16 mouse cellular contexts compared by ENCODE assay signal in genomic region chr12:83330056-83330455, GRCm38 (mm10).
"Had no signal": no experiment of that assay in that cellular context is flagged by ENCODE, and none has a peak within 500 bp of the region (broad histone marks: within the 10 kb centered on the region; RNA-seq: fewer than 3 reads in every experiment).

No protein-coding gene starts in this region.

- H3K4me1 ChIP-seq: limb, embryonic 12.5 days had no signal

- H3K36me3 ChIP-seq: limb, embryonic 12.5 days; liver, embryonic 13.5 days; midbrain, embryonic 15.5 days; neural tube, embryonic 12.5 days had no signal

- H3K4me3 ChIP-seq: limb, embryonic 12.5 days; liver, embryonic 13.5 days; megakaryocyte, embryonic 14.5 days; midbrain, embryonic 15.5 days; neural tube, embryonic 12.5 days had no signal

- H3K27me3 ChIP-seq: limb, embryonic 12.5 days; liver, embryonic 13.5 days; megakaryocyte, embryonic 14.5 days; midbrain, embryonic 15.5 days; neural tube, embryonic 12.5 days had no signal

- H3K27ac ChIP-seq: limb, embryonic 12.5 days; liver, embryonic 13.5 days; macrophage; neural tube, embryonic 12.5 days had no signal

- H3K9me3 ChIP-seq: limb, embryonic 12.5 days; liver, embryonic 13.5 days; midbrain, embryonic 15.5 days; neural tube, embryonic 12.5 days had no signal

- DNase-seq: kidney, adult 2 months; kidney, postnatal 25 days; liver; liver, embryonic 13.5 days; liver, postnatal 0 days; retina, postnatal 1 day; right cerebral cortex, postnatal 4 days; spleen, adult 18-20 months; thymus, adult 18-20 months; thymus, postnatal 14 days had no signal

- ATAC-seq: midbrain, embryonic 15.5 days had no signal

- H3K9ac ChIP-seq: limb, embryonic 12.5 days; liver, embryonic 13.5 days; liver, postnatal 0 days; midbrain, embryonic 15.5 days; neural tube, embryonic 12.5 days had no signal

- H3K4me2 ChIP-seq: limb, embryonic 12.5 days; liver, embryonic 13.5 days; midbrain, embryonic 11.5 days; midbrain, embryonic 15.5 days; neural tube, embryonic 12.5 days had no signal
